Mouse (Mus musculus): ENCODE measurements at regions not wholly inside any gene's neighbourhood (a gene's known extent, or its start where the extent isn't known, plus 50 kb on each side); places are given as distances from the start of the nearest gene placed in this dataset.

GRCm38 (mm10) chr8:49236021-49236821, 392.5 kb upstream of the Tenm3 start:
- no peak for DNase-seq (ENCODE audit: low spot score in 2 of 2)

DNA sequence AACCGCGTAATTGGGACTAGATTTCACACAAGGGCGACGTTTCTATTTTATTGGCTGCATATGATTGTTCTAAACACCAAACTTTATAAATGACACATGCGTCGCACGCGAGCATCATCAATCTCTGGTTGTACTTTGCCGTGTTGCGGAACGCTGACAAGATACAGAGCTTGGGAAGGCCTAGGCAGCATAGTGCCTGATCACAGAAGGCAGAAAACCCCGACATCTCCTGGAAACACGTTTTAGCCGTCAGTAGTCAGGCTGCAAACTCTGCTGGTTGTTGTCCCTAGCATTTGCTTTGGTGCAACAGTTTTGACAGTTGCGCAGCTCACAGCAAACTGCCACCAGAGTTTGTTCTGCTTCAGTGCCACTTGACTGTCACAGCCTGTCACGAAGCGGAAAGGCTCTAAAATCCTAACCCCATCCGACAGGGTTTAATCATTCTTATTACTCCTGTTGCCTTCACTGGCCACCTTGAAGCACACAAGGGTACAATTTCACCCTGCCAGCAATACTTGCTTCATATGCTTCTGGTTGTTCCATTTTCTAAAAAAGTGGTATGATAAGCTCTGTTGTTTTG, 380.2 kb upstream of the Tenm3 start:
- no peak for DNase-seq (ENCODE audit: low spot score in 2 of 2)

- no peak for DNase-seq (ENCODE audit: low spot score in 2 of 2)
These were observed 351.5 kb upstream of the Tenm3 start for GRCm38 (mm10) chr8:49195333-49195640.

DNA sequence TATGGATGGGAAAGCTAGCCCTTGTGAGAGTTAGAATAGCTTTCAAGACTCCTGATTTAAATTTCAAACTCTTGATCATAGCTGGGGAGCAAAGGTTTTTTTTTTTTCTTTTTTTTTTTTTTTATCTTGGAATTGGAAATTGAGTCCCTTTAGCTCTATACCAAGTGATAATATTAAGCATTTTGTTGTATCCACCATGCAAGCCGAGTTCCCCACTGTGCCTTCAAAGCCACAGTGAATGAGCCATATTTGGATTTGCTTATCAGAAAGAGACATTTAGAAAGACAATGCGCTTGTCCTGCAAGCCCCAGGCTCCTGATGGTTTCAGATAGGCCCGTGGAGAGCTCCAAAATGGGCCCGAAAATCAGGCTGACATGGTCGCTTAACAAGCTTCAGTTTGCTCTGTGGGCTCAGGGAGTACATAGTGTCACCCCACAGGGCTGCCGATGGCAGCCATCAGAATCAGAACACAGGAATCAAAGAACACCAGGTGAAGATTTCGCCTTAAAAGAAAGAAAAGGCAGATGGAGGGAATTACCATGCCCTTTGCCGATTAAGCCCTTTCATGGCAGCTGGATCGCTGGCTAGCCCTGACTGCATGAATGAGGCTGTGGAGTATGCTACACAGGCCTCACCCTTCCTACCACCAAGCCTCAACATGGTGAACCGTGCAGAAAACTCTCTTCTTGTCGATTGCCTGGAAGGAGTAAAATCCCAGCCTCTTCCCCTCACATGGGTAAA, 351.0 kb upstream of the Tenm3 start:
- DNase-seq (ENCODE audit: low spot score in 2 of 2), result no peak

- DNase-seq (ENCODE audit: low spot score in 2 of 2), result no peak
These were observed 343.1 kb upstream of the Tenm3 start for GRCm38 (mm10) chr8:49186853-49187252.

DNA sequence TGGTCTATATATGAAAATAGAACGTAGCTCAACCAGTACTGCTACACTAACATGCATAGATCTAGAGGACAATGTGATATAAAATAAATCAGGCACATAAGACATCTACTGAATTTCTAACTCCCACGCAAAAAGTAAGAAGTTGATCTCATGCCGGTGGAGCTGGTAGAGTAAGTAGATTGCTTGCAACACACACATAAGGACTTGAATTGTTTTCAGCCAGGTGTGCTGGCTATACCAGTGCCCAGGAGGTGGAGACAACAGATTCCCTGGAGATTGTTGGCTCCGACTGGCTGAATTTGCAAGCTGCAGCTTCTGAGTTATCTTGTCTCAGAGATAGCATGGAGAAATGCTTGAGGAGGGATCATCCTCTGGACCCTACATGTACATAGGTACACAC, 331.6 kb upstream of the Tenm3 start:
- no peak for DNase-seq (ENCODE audit: low spot score in 2 of 2)

DNA sequence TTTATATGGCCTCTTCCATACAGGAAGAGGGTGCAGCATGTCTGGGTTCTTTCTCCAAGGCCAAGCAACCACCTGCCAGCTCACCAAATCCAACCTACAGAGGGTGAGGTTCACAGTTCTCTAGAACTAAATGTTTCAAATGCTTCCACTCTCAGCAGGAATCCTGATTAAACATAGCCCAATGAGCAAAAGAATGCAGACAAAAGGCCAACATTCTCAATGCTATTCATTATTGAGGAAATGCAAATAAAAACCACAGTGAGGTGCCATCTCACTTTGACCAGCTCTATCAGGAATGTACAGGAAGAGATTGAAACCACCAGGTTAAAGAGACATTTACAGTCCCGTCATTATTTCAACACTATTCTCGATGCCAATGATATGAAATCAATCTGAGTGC, 331.2 kb upstream of the Tenm3 start:
- DNase-seq (ENCODE audit: low spot score in 2 of 2), result no peak

DNA sequence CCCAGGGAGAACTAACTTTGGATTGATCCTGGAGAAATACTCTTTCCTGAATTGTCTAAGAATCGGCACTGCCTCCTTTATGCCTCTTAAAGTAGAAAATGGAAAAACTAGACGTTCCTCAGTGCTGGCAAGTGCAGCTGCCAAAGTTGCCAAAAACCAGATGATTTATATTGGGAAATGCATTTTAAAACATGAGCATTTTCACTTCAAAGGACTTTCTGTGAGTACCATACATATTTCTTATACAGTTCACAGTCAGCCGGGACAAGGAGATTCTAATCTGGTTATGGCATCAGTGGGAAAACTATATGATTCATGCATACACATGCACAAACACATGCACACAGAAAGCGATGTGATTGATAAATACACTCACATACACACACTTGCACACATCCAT, 315.6 kb upstream of the Tenm3 start:
- DNase-seq (ENCODE audit: low spot score in 2 of 2), result no peak

GRCm38 (mm10) chr8:49158201-49158600, 314.4 kb upstream of the Tenm3 start:
- no peak for DNase-seq (ENCODE audit: low spot score in 2 of 2)

- DNase-seq (ENCODE audit: low spot score in 2 of 2), result no peak
These were observed 292.8 kb upstream of the Tenm3 start for GRCm38 (mm10) chr8:49136503-49137044.

DNA sequence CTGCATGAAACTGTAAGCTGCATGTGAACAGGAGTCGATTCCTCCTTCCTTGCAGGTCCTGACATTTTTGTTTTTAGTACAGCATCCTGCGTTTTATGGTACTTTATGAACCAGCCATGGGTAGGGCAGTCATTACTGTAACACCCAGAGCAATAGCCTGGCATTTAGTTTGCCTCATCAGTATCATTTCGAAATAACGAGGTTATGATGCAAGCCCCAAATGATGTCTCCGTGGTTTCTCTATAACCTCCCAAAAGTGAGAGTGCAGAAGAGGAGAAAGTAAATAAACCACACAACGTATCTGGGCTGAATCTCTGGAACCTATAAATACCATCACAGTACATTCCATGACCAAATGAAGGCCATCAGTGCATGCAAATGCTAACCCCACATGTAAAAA, 265.3 kb upstream of the Tenm3 start:
- no peak for DNase-seq (ENCODE audit: low spot score in 2 of 2)

DNA sequence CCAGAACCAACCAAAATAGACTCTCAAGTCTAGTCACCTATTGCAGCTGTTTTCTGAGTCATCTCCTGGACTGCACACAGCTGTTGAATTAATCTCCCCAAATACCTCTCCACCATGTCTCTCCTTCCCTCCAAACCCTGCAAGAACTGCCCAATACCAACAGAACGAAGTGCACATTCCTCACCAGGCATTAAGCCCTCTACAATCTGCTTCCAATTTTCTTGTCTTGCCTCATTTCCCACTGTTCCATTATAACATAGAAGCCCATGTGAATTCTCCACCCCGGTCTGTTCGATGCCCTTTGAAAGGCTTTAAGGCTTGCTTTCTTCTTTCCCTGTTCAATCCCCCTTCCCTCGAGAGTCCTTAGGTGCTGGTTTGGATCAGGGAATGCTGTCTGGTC, 264.9 kb upstream of the Tenm3 start:
- DNase-seq (ENCODE audit: low spot score in 2 of 2), result no peak

GRCm38 (mm10) chr8:49106531-49106930, 262.8 kb upstream of the Tenm3 start:
- DNase-seq (ENCODE audit: low spot score in 2 of 2), result no peak

- DNase-seq (ENCODE audit: low spot score in 2 of 2), result no peak
These were observed 257.4 kb upstream of the Tenm3 start for GRCm38 (mm10) chr8:49101156-49101555.

DNA sequence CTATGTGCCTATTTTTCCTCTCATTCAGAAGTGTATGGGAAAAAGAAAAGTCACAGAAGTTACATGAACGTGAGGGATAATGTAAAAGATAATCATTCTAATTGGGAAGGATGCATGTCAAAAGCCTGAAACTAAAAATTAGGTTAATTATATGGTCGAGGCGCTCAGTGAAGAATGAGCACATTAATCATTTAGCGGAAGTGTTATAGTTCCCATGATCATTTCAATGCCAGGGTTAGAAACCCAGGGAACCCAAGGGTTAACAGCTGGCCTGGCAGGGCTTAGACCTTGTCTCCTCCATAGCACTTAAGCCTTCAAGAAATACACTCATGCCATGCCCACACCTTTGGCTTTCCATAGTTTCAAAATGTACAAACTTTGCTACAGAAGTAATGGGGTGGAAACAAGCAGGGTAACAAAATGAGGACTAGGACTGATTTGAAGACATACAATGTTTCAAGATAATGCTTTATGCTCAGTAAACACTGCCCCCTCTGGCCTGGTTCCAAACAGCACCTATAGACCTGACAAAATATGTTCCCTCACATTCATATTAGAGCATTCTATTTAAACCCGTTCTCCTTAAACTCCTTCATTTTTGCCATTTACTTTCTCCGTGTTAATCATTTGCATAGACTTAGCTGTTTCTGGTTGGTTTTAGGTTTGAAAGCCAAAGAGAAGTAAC, 240.6 kb upstream of the Tenm3 start:
- DNase-seq (ENCODE audit: low spot score in 2 of 2), result no peak

DNA sequence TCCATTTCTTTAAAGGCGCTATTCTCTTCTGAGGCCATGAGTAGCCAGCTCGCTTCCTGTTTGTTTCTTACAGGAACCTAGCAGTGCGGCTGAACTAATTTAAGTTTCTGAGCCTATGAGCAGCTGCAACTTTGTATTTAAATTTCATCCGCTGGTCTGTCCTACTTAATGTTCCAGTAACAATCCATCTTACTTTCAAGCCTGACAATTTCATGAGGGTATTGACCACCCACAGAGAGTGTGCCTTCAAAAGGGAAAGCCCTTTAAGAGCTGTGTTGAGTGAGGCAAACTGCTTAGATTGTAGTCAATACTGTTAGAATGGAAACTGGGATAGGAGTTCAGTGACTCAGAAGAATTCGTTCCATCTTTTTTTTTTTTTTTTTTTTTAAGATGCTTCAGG, 225.7 kb upstream of the Tenm3 start:
- no peak for DNase-seq (ENCODE audit: low spot score in 2 of 2)

DNA sequence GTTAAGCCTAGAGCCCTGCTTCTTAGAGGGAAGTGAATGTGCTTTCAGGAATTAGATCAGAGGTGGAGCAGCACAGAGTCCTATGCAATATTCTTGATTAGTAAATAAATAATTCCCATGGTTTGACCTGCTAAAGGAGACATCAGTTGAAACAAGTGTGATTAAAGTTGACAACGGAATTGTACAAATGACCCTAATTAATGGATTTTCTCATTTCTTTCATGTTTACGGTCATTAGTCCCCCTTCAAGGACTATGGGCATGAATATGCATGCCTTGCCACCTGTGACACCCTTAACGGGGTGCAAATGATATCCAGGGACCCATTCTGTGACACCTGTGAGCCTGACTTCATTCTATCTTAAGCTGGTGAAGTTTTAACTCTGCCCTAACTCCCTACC, 219.5 kb upstream of the Tenm3 start:
- no peak for DNase-seq (ENCODE audit: low spot score in 2 of 2)

GRCm38 (mm10) chr8:49043236-49043635, 199.5 kb upstream of the Tenm3 start:
- DNase-seq (ENCODE audit: low spot score in 2 of 2), result no peak

DNA sequence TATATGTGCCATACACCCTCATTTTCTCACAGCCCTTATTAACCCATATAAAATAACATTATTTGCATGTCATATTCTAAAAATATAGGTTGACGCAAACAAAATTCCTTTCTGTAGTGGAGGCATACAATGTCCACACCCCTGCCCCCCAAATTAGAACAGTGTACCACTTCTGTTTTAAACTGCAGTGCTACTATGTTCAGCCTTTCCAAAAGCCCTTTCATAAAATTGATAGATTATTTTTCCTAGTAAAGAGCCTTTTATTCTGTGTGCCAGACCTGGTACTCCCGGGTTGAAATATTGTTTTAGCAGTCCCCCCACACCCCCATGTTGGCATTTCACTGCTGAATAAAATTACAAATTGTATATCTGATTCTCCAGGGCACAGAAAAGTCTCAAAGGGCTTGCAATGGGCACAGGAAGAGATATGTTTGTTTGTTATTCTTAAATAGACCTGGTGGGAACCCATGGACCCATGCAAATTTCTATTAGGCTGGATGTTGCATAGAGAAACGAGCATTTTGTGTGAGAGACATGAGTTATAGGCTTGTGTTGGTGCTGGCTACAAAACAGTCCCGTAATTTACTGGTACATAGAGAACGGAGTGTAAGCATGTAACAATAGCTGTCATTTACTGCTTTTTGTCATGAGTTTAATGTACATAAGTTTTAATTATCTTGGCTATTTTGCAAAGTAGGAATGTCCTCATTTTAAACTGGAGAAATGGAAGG, 192.4 kb upstream of the Tenm3 start:
- no peak for DNase-seq (ENCODE audit: low spot score in 2 of 2)

- DNase-seq (ENCODE audit: low spot score in 2 of 2), result peak in 1 of 2 experiments; percentile 4
These were observed 191.8 kb upstream of the Tenm3 start for GRCm38 (mm10) chr8:49035519-49035918.

GRCm38 (mm10) chr8:49030255-49030654, 186.5 kb upstream of the Tenm3 start:
- no peak for DNase-seq (ENCODE audit: low spot score in 2 of 2)

- DNase-seq (ENCODE audit: low spot score in 2 of 2), result no peak
These were observed 174.0 kb upstream of the Tenm3 start for GRCm38 (mm10) chr8:49017741-49018140.
